Mouse (Mus musculus): ENCODE measurements around the gene Gm28551. TPM values are rescaled to one million over a fixed set of nuclear protein-coding genes. Genes with fewer than 3 reads are reported as not detected.

The Gm28551 gene
- polyA plus RNA-seq, 1 experiment from 2014 or later, result 1.5 TPM

- Histone ChIP-seq H3K36me3 (ENCODE audit: poor library complexity, severe bottlenecking) (peaks cover 22% of the 10 kb centered on the region), H3K9ac (no peak overlapping the region), H3K27ac (no peak overlapping the region), H3K4me2 (no peak overlapping the region), H3K4me3 (no peak overlapping the region), H3K27me3 (no peaks in the 10 kb centered on the region), H3K4me1 (no peaks in the 10 kb centered on the region), H3K9me3 (replicated peaks) (no peaks in the 10 kb centered on the region)
- WGBS, result 95% methylated on average over 5 of the region's 5 CpGs
- no peak for ATAC-seq
Observed at GRCm38 (mm10) chr1:53324827-53325494, 27.5 kb downstream of the Gm28551 start.

GRCm38 (mm10) chr1:53324277-53324676 is 28.2 kb downstream of the Gm28551 start:
- 92% methylated on average over 1 of the region's 1 CpGs for WGBS
- Histone ChIP-seq H3K27ac (no peak overlapping the region), H3K4me1 (no peaks in the 10 kb centered on the region), H3K4me2 (no peak overlapping the region), H3K27me3 (no peaks in the 10 kb centered on the region), H3K36me3 (ENCODE audit: poor library complexity, severe bottlenecking) (peaks cover 22% of the 10 kb centered on the region), H3K9ac (no peak overlapping the region), H3K9me3 (replicated peaks) (no peaks in the 10 kb centered on the region), H3K4me3 (no peak overlapping the region)
- ATAC-seq, result no peak

DNA sequence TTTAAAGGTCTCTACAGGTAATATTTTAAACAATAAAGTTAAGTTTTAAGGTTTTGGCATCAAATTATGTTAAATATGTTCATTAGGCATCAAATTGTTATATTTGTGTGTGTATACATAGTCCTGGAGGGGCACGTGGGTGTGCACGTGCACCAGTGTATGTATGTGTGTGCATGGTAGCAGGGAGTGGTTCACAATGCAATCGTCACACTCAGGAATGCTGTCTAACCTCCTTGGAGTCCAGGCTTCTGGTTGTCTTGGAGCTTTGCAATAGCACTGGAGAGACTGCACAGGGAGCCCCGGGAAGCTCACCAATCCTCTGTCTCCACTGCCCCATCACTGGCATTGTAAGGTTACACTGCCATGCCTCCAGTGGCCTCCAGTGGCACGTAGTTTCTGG is 29.2 kb downstream of the Gm28551 start:
- Histone ChIP-seq H3K4me3 (no peak overlapping the region), H3K27ac (no peak overlapping the region), H3K36me3 (ENCODE audit: poor library complexity, severe bottlenecking) (peaks cover 26% of the 10 kb centered on the region), H3K9ac (no peak overlapping the region), H3K27me3 (no peaks in the 10 kb centered on the region), H3K4me1 (no peaks in the 10 kb centered on the region), H3K4me2 (no peak overlapping the region), H3K9me3 (replicated peaks) (no peaks in the 10 kb centered on the region)
- ATAC-seq, result no peak
- WGBS, result 93% methylated on average over 5 of the region's 5 CpGs

DNA sequence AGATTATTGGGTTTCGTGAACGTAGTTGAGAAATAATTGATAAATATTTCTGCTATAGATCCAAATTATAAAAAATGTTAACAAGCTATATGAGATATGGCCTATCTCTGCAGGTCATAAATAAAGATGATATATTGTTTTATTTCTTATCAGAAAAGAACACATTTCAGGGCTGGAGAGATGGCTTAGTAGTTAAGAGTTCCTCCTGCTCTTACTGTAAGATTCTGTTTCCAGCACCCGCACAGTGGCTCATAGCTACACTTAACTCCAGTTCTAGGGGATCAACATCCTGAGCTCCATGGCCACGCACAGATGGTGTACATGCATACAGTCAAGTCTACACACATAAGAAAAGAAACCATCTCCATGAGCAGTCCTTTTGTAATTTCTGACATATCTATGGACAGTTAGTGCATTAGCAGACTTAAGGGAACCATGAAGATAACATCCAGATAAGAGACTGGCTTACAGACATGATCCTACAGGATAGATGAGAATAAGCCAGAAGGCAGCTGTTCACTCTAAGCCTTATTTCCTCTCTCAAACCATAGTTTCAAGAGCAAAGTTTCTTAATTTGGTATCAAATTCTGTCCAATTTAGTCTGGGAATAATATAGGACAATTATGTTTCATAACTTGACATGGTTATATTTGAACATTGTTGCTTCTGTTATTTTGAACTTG is 30.7 kb downstream of the Gm28551 start:
- H3K36me3 ChIP-seq (ENCODE audit: poor library complexity, severe bottlenecking), result peaks cover 37% of the 10 kb centered on the region
- no peak overlapping the region for H3K9ac ChIP-seq
- no peak for ATAC-seq
- no peaks in the 10 kb centered on the region for H3K27me3 ChIP-seq
- H3K4me3 ChIP-seq, result no peak overlapping the region
- WGBS, result 98% methylated on average over 4 of the region's 4 CpGs
- no peak overlapping the region for H3K4me2 ChIP-seq
- H3K27ac ChIP-seq, result no peak overlapping the region
- H3K9me3 ChIP-seq (replicated peaks), result no peaks in the 10 kb centered on the region
- no peaks in the 10 kb centered on the region for H3K4me1 ChIP-seq

- Histone ChIP-seq H3K9me3 (replicated peaks) (no peaks in the 10 kb centered on the region), H3K4me3 (peak within 1 kb of the TSS; percentile 67), H3K36me3 (ENCODE audit: poor library complexity, severe bottlenecking) (peaks cover 32% of the 10 kb centered on the region), H3K4me2 (peak within 1 kb of the TSS; percentile 66), H3K27ac (peak within 1 kb of the TSS; percentile 77), H3K4me1 (peaks cover 16% of the 10 kb centered on the region), H3K9ac (peak within 1 kb of the TSS; percentile 82), H3K27me3 (no peaks in the 10 kb centered on the region)
- peak; percentile 99 for ATAC-seq
- WGBS, result 3% methylated on average over 27 of the region's 27 CpGs
Observed at GRCm38 (mm10) chr1:53312989-53313967, 39.2 kb downstream of the Gm28551 start, which contains the start of gene Osgepl1. Osgepl1 (plus strand) TSS chr1:53313624.

DNA sequence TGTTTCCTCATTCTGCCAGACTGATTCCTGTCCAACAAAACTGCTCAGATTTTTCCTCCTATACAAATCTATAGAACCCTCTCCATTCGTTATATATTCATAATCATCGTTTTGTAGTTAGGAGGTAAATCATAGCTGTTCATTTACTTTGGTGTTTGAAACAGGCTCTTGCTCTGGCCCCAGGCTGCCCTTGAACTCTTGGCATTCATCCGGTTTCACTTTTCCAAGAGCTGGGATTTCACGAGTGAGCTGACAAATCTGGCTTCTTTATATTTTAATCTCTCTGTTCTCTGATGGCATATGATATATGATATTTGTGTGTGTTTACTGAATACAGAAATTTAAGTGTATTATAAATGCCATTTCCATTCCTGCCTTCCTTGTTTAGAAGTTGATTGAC is 52.0 kb downstream of the Gm28551 start:
- no peak overlapping the region for H3K4me3 ChIP-seq
- ATAC-seq, result no peak
- H3K4me1 ChIP-seq, result peaks cover 12% of the 10 kb centered on the region
- peaks cover 21% of the 10 kb centered on the region; the same call in 1 of the 2 replicates for H3K36me3 ChIP-seq (ENCODE audit: poor library complexity, severe bottlenecking)
- H3K27me3 ChIP-seq, result no peaks in the 10 kb centered on the region
- no peak overlapping the region for H3K4me2 ChIP-seq
- H3K27ac ChIP-seq, result no peak overlapping the region
- WGBS, result 89% methylated on average over 4 of the region's 4 CpGs
- H3K9ac ChIP-seq, result no peak overlapping the region
- no peaks in the 10 kb centered on the region for H3K9me3 ChIP-seq (replicated peaks)

DNA sequence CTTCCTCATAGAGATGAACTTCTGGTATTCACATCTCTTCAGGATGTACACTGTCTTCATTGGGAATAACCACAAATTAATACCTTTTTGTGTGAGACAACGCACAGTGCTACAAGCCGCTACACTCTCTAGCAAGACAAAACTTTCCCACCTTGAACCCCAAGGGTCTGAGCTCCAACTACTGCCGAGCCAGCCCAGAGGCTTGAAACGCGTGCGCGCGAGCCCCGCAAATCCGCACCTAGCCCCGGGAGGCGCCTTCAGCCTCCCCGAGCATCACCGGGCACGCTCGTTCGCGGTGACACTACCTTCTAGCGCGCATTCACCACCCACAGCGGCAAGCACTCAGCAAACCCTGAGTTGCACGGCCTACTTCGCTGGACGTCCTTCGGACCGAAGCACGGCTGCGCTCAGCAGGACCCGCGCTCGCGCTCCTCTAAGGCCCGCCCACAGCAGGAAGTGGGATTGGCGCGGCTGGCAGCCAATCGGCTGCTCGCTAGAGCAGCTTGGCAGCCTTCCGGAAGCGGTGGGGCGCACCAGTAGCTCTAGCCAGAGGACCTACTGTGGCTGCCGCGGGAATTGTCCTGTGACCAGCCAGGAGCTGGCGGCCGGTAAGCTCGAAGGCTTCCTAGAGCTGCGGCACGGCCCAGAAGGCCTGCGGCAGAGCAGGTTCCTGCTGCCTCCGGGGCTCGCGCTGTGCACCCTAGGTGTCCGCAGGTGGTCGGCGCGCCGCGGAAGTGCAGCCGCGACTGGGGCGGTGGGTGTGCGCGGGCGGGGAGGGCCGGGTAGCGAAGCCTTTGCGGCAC is 55.7 kb downstream of the Gm28551 start, which contains the start of the genes Pms1, Ormdl1 and Gm28778:
Gene Pms1 (minus strand): TSS at position 438 of the 803 bp plus-strand sequence.
Gene Ormdl1 (plus strand): TSS at position 515 of the 803 bp plus-strand sequence.
Gene Gm28778 (plus strand): TSS at position 531 of the 803 bp plus-strand sequence.
- peak within 1 kb of the TSS; percentile 86 for H3K9ac ChIP-seq
- peak within 1 kb of the TSS; percentile 61 for H3K4me2 ChIP-seq
- peak; percentile 100 for ATAC-seq
- H3K36me3 ChIP-seq (ENCODE audit: poor library complexity, severe bottlenecking), result peaks cover 14% of the 10 kb centered on the region; the same call in 1 of the 2 replicates
- no peaks in the 10 kb centered on the region for H3K27me3 ChIP-seq
- under 1% methylated on average over 66 of the region's 66 CpGs for WGBS
- H3K4me1 ChIP-seq, result peaks cover 12% of the 10 kb centered on the region
- H3K4me3 ChIP-seq, result peak within 1 kb of the TSS; percentile 67
- no peaks in the 10 kb centered on the region for H3K9me3 ChIP-seq (replicated peaks)
- H3K27ac ChIP-seq, result peak within 1 kb of the TSS; percentile 81

GRCm38 (mm10) chr1:53291197-53291596 is 61.3 kb downstream of the Gm28551 start:
- Histone ChIP-seq H3K9me3 (replicated peaks) (no peaks in the 10 kb centered on the region), H3K9ac (no peak overlapping the region), H3K27ac (no peak overlapping the region), H3K4me3 (no peak overlapping the region), H3K36me3 (ENCODE audit: poor library complexity, severe bottlenecking) (no peaks in the 10 kb centered on the region), H3K27me3 (no peaks in the 10 kb centered on the region), H3K4me1 (no peaks in the 10 kb centered on the region), H3K4me2 (no peak overlapping the region)
- ATAC-seq, result no peak
- 88% methylated on average over 3 of the region's 3 CpGs for WGBS

Other genes with a start within 250 kb of the Gm28551 start
- gene 1700019A02Rik, start 165.0 kb downstream of the Gm28551 start, polyA plus RNA-seq (2015; fragmentation: Nextera tagmentation; extraction: Ambion mirVana), result not detected in 2 replicates
- 17.6 and 20.2 TPM in 2 replicates for gene Pms1, start 55.6 kb downstream of the Gm28551 start, polyA plus RNA-seq (2015; fragmentation: Nextera tagmentation; extraction: Ambion mirVana)
- 72.3 and 76.5 TPM in 2 replicates for gene Ormdl1, start 55.6 kb downstream of the Gm28551 start, polyA plus RNA-seq (2015; fragmentation: Nextera tagmentation; extraction: Ambion mirVana)
- gene Gm28778, start 55.6 kb downstream of the Gm28551 start, polyA plus RNA-seq (2015; fragmentation: Nextera tagmentation; extraction: Ambion mirVana), result not detected in 2 replicates
- 28.4 and 28.8 TPM in 2 replicates for gene Osgepl1, start 39.0 kb downstream of the Gm28551 start, polyA plus RNA-seq (2015; fragmentation: Nextera tagmentation; extraction: Ambion mirVana)
- gene Asdurf, start within 50 bp of the Gm28551 start, polyA plus RNA-seq (2015; fragmentation: Nextera tagmentation; extraction: Ambion mirVana), result 1.5 and 15.8 TPM in 2 replicates
- gene Asnsd1, start 85 bp upstream of the Gm28551 start, polyA plus RNA-seq (2015; fragmentation: Nextera tagmentation; extraction: Ambion mirVana), result 68.7 and 75.0 TPM in 2 replicates

All from forebrain, embryonic 13.5 days (tissue).